Mouse (Mus musculus) brown adipose tissue, adult 24 weeks (tissue): Measurements from ENCODE around the gene Camkk2. TPM values are rescaled to one million over a fixed set of nuclear protein-coding genes. Genes with fewer than 3 reads are reported as not detected.
A peak's percentile ranks its signal among the peaks of the same experiment; 100 is the strongest.

Source experiments
- H3K27ac ChIP-seq: fragments of 200-500 bp; replicated peaks from 2 replicates; pipeline ENCODE4 v1.5.1; 2012; ENCODE audit warnings: low read depth, mild to moderate bottlenecking, low read length
- H3K4me1 ChIP-seq: fragments of 200-500 bp; 2 replicates; pipeline ENCODE4 v1.6.1; 2012; ENCODE audit warnings: low read length, mixed read lengths; ENCODE audit not compliant: control insufficient read depth, insufficient read depth, insufficient read length
- H3K4me3 ChIP-seq: fragments of 200-500 bp; 2 replicates; pipeline ENCODE4 v1.5.1; 2012; ENCODE audit warnings: low read depth, mild to moderate bottlenecking, low read length, moderate library complexity; ENCODE audit not compliant: insufficient read depth
- polyA plus RNA-seq: library from polyadenylated mRNA; stranded (reverse); fragments of >200 nt; gene quantifications from 2 replicates; pipeline ENCODE4 v1.2.4, GENCODE M21; 2012; ENCODE audit not compliant: missing spikeins, insufficient read depth, insufficient read length

Camkk2 gene
- polyA plus RNA-seq, 1 experiment = 9.4 TPM

DNA sequence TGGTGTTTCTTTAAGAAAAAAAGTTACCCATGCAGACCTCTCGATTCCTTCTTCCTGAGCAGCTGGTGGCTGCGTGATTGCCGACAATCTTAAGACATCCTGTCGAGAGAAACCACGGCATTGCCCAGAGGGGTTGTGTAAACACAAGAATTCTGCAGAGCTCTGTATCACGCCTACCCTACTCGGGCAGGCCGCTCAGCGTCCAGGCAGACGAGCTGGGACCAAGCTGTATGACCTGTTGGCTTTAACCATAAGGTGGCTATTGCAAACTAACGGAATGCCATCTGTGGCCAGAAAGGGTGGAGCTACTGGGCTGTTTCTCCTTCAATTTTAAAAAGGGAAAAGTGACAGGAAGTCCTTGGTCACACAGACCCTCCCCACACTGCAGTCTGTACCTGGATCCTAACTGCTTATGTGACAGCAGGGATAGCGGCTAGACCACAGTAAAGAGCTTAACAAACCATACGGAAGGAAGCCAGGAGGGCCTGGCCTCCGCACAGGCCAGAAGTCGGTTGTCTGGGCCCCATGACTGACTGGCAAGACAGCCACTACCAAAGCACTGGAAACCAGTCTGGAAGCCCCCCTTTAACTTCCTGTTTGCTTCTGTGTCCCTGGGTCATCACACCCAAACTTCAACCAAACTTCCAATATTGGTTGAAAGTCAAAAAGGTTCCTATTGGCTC, 47.1 kb downstream of the Camkk2 start:
- H3K4me3 ChIP-seq = peak overlapping the region; percentile 19
- peaks cover 8% of the 10 kb centered on the region; the same call in 1 of the 2 replicates for H3K4me1 ChIP-seq
- H3K27ac ChIP-seq = peak overlapping the region; percentile 44

DNA sequence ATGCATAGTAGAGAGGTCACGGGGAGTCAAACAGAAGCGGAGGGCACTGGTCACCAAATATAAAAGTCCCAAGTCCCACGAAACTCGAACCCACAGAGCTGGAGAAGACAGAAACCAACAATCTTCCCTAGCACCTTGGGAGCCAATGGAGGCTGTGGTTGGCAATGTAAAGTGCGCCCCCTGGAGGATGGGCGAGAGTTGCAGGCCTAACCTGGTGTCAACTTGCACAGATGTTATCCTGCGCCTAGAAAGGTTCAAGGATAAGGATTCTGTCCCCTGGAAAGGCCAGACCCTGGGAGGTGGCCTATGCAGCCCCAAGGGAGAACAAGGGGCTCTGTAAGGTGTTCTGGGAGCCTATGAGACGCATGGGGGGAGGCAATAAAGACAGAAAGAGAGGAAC, 47.9 kb downstream of the Camkk2 start:
- no peak overlapping the region for H3K4me3 ChIP-seq
- H3K27ac ChIP-seq = no peak overlapping the region
- H3K4me1 ChIP-seq = peaks cover 8% of the 10 kb centered on the region; the same call in 1 of the 2 replicates

- no peak overlapping the region for H3K27ac ChIP-seq
- peaks cover 8% of the 10 kb centered on the region; the same call in 1 of the 2 replicates for H3K4me1 ChIP-seq
- no peak overlapping the region for H3K4me3 ChIP-seq
Measured at GRCm38 (mm10) chr5:122730776-122731175, 48.4 kb downstream of the Camkk2 start.

DNA sequence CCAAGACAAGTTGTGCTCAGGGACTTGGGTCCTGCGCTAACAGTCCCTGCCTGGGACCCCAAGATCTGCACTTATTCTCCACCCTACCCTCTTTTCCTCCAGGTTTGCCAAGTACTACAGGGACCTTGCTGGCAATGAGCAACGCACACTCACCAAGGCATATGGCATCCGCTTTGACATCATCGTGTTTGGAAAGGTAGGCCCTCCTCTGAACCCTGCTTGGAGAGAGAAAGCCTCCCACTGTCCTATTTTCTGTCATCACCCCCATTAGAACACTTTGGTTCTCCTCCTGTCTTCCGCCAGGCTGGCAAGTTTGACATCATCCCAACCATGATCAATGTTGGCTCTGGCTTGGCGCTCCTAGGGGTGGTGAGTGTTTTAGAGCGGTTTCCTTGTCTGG, 52.1 kb downstream of the Camkk2 start:
- no peak overlapping the region for H3K4me3 ChIP-seq
- no peak overlapping the region for H3K27ac ChIP-seq
- peaks cover under 1% of the 10 kb centered on the region; the same call in 1 of the 2 replicates for H3K4me1 ChIP-seq

GRCm38 (mm10) chr5:122726595-122726994, 52.6 kb downstream of the Camkk2 start:
- Histone ChIP-seq H3K4me1 (no peaks in the 10 kb centered on the region), H3K27ac (no peak overlapping the region)

GRCm38 (mm10) chr5:122726068-122726467, 53.1 kb downstream of the Camkk2 start:
- Histone ChIP-seq H3K4me3 (no peak overlapping the region), H3K4me1 (no peaks in the 10 kb centered on the region), H3K27ac (no peak overlapping the region)

More at GRCm38 (mm10) chr5:122726595-122726994, 52.6 kb downstream of the Camkk2 start:
- H3K4me3 ChIP-seq = no peak overlapping the region

- H3K4me3 ChIP-seq = no peak overlapping the region
- no peak overlapping the region for H3K27ac ChIP-seq
- no peaks in the 10 kb centered on the region for H3K4me1 ChIP-seq
Measured at GRCm38 (mm10) chr5:122725453-122725852, 53.8 kb downstream of the Camkk2 start.

- Histone ChIP-seq H3K4me3 (no peak overlapping the region), H3K27ac (no peak overlapping the region), H3K4me1 (no peaks in the 10 kb centered on the region)
Measured at GRCm38 (mm10) chr5:122719168-122719567, 60.0 kb downstream of the Camkk2 start.

DNA sequence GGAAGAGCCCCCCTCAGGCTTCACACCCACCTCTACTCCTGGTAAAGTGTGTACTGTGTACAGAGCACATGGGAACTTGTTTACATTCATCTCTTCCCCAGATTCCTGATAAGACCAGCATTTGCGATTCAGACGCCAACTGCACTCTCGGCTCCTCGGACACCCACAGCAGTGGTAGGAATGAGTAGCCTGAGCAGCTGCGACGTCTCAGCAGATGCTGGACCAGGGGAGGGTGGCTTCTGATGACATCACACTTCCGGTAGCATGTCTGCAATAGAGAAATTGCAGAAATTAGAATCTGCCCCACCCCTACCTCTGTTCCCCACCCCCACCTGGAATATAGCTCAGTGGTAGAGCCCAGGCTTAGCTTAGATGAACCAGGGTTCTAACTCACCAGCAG, 60.8 kb downstream of the Camkk2 start:
- Histone ChIP-seq H3K27ac (no peak overlapping the region), H3K4me3 (no peak overlapping the region)

DNA sequence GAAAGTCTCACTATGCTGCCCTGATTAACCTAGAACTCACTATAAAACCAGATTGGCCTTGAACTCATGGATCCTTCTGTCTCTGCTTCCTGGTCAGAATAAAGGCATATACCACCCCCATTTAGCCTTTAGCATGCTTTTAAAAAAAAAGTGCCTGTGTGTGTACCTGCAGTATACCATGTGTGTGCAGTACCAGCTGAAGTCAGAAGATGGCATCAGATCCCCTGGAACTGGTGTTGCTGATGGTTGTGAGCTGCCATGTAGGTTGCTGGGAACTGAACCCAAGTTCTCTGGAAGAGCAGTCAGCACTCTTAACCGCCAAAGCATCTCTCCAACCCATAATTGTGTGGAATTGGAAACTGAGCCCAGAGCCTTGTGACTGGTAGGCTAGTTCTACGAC, 62.4 kb downstream of the Camkk2 start:
- Histone ChIP-seq H3K4me3 (no peak overlapping the region), H3K27ac (no peak overlapping the region), H3K4me1 (no peaks in the 10 kb centered on the region)

More for the DNA sequence above, 60.8 kb downstream of the Camkk2 start:
- no peaks in the 10 kb centered on the region for H3K4me1 ChIP-seq

DNA sequence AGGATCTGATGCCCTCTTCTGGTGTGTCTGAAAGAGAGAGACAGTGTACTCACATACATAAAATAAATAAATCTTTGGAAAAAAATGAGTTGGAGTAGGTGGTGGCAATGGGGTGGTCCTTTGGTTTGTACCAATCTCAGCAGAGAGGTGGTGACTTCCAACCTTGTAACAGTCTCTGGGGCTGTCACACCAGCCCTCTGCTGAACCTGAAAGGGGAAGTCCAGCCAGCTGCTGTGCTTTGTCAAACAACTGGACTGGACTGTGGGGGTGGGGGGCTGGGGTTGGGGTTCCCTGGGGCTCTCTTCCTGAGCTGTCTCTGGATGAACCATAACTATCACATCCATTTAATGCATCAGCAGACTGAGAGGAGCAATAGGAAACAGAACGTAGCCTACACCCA, 63.5 kb downstream of the Camkk2 start:
- no peaks in the 10 kb centered on the region for H3K4me1 ChIP-seq
- no peak overlapping the region for H3K4me3 ChIP-seq
- H3K27ac ChIP-seq = no peak overlapping the region

GRCm38 (mm10) chr5:122708819-122709218, 70.4 kb downstream of the Camkk2 start:
- no peaks in the 10 kb centered on the region for H3K4me1 ChIP-seq
- H3K4me3 ChIP-seq = peak overlapping the region; percentile 79; the same call in 1 of the 2 replicates
- no peak overlapping the region for H3K27ac ChIP-seq

DNA sequence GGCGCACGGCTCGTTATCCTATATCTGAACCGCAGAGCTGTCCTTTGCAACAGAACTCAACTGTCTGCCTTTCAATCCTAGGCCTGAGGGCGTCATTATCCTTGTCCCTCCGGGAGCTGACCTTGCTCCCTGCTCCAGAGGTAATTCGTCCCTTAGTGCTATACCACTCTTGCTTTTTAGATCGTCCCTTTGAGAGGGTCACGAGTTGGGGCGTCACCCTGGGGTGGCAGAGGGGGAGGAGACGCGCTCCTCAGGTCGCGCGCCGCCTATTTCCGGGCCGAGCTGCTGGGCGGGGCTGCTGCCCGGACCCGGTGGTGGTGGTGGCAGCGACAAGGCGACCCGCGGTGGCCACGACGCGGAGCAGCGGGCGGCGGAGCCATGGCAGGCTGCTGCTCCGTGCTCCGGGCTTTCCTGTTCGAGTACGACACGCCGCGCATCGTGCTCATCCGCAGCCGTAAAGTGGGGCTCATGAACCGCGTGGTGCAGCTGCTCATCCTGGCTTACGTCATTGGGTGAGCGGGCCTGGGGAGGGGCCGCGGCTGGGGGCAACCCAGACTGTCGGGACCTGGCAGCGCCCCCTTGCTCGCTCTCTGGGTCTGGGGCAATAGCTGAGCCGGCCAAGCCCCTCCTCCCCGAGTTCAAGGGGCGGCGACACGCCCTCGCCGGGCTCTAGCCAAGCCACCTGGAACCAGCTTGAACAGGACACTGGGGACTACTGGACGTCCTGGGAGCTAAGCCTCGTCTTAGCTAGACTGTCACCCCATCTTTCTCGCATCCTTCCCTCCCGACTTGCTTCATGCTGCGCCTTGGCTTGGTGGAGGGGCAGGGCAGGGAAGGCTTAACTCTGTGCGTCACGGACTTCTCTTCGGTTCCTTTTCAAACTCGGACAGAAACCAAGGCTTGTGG, 71.7 kb downstream of the Camkk2 start, which contains the start of gene P2rx4:
Gene P2rx4 (plus strand): TSS at position 269 of the 906 bp plus-strand sequence.
- Histone ChIP-seq H3K27ac (peak within 1 kb of the TSS; percentile 86), H3K4me1 (no peaks in the 10 kb centered on the region), H3K4me3 (peak within 1 kb of the TSS; percentile 79)

GRCm38 (mm10) chr5:122706917-122707275, 72.3 kb downstream of the Camkk2 start:
- peak overlapping the region; percentile 79 for H3K4me3 ChIP-seq
- H3K4me1 ChIP-seq = no peaks in the 10 kb centered on the region
- peak overlapping the region; percentile 86 for H3K27ac ChIP-seq

DNA sequence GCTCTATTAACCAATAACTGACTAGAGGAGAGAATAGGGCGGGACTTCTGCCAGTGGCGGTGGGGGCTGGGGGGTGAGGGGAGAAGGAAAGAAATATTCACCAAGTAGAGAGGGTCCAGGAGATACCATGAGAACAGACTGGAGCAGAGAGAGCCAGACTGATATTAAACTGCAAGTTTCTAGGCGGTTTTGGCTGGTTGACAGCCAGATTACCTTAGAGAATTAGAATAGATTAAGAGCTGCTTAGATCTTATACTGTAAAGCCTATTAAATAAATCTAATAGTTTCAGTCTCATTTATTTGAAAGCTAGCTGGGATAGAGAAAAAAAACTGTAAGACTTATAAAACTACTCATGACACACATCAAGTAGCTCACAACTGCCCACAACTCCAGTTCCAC, 74.0 kb downstream of the Camkk2 start:
- H3K4me1 ChIP-seq = no peaks in the 10 kb centered on the region
- no peak overlapping the region for H3K4me3 ChIP-seq
- H3K27ac ChIP-seq = no peak overlapping the region
